Mouse (Mus musculus): Measurements from ENCODE around the gene Slc22a23.

Gene Slc22a23

GRCm38 (mm10) chr13:34269376-34269991 is 75.5 kb downstream of the Slc22a23 start:
- no peak for DNase-seq (ENCODE audit: low read depth, low spot score)

GRCm38 (mm10) chr13:34266942-34267660 is 77.9 kb downstream of the Slc22a23 start:
- no peak for DNase-seq (ENCODE audit: low read depth, low spot score)

GRCm38 (mm10) chr13:34266067-34266466 is 78.9 kb downstream of the Slc22a23 start:
- DNase-seq (ENCODE audit: low read depth, low spot score) = no peak

GRCm38 (mm10) chr13:34265576-34265975 is 79.4 kb downstream of the Slc22a23 start:
- DNase-seq (ENCODE audit: low read depth, low spot score) = no peak

GRCm38 (mm10) chr13:34265022-34265565 is 79.9 kb downstream of the Slc22a23 start:
- DNase-seq (ENCODE audit: low read depth, low spot score) = no peak

GRCm38 (mm10) chr13:34264508-34264907 is 80.5 kb downstream of the Slc22a23 start:
- no peak for DNase-seq (ENCODE audit: low read depth, low spot score)

- DNase-seq (ENCODE audit: low read depth, low spot score) = no peak
Observed at GRCm38 (mm10) chr13:34258765-34259164, 86.2 kb downstream of the Slc22a23 start.

- DNase-seq (ENCODE audit: low read depth, low spot score) = no peak
Observed at GRCm38 (mm10) chr13:34257177-34257576, 87.8 kb downstream of the Slc22a23 start.

GRCm38 (mm10) chr13:34256676-34257075 is 88.3 kb downstream of the Slc22a23 start:
- no peak for DNase-seq (ENCODE audit: low read depth, low spot score)

GRCm38 (mm10) chr13:34255297-34255696 is 89.7 kb downstream of the Slc22a23 start:
- no peak for DNase-seq (ENCODE audit: low read depth, low spot score)

- no peak for DNase-seq (ENCODE audit: low read depth, low spot score)
Observed at GRCm38 (mm10) chr13:34254691-34255090, 90.3 kb downstream of the Slc22a23 start.

- no peak for DNase-seq (ENCODE audit: low read depth, low spot score)
Observed at GRCm38 (mm10) chr13:34253736-34254135, 91.2 kb downstream of the Slc22a23 start.

- no peak for DNase-seq (ENCODE audit: low read depth, low spot score)
Observed at GRCm38 (mm10) chr13:34248941-34249920, 95.8 kb downstream of the Slc22a23 start.

GRCm38 (mm10) chr13:34248107-34248506 is 96.9 kb downstream of the Slc22a23 start:
- no peak for DNase-seq (ENCODE audit: low read depth, low spot score)

GRCm38 (mm10) chr13:34246821-34247220 is 98.2 kb downstream of the Slc22a23 start:
- no peak for DNase-seq (ENCODE audit: low read depth, low spot score)

- no peak for DNase-seq (ENCODE audit: low read depth, low spot score)
Observed at GRCm38 (mm10) chr13:34245216-34245615, 99.8 kb downstream of the Slc22a23 start.

GRCm38 (mm10) chr13:34244186-34244585 is 100.8 kb downstream of the Slc22a23 start:
- no peak for DNase-seq (ENCODE audit: low read depth, low spot score)

- DNase-seq (ENCODE audit: low read depth, low spot score) = no peak
Observed at GRCm38 (mm10) chr13:34242211-34242610, 102.8 kb downstream of the Slc22a23 start.

GRCm38 (mm10) chr13:34240087-34240428 is 104.9 kb downstream of the Slc22a23 start:
- no peak for DNase-seq (ENCODE audit: low read depth, low spot score)

- DNase-seq (ENCODE audit: low read depth, low spot score) = no peak
Observed at GRCm38 (mm10) chr13:34239371-34240086, 105.5 kb downstream of the Slc22a23 start.

GRCm38 (mm10) chr13:34238646-34239290 is 106.2 kb downstream of the Slc22a23 start:
- no peak for DNase-seq (ENCODE audit: low read depth, low spot score)

Measured in CD4-positive, CD25-positive, alpha-beta regulatory T cell, adult 2 months (primary cell).